Mouse (Mus musculus): ENCODE measurements at regions not wholly inside any gene's neighbourhood (a gene's known extent, or its start where the extent isn't known, plus 50 kb on each side); places are given as distances from the start of the nearest gene placed in this dataset.

DNA sequence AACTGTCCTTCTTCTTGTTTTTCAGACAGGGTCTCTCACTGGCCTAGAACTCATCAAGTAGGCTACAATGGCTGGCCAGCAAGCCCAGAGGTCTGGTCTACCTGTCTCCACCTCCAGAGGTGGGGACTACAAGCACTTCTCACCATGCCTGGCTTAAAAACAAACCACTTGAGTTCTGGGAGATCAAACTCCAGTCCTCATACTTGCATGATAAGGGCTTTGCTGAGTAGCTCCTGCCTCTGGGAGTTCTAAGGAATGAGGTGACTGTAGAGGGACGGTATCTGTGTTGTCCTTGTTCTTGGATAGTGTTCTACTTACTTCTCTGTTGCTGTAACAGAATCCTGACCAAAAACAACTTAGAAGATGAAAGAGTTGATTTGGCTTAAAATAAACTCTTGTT, 654.6 kb upstream of the Fam160b2 start:
- peak; percentile 59 for ATAC-seq
- Histone ChIP-seq H3K27ac (ENCODE audit: low read length) (no peak overlapping the region), H3K36me3 (ENCODE audit: insufficient read depth, low read length) (no peaks in the 10 kb centered on the region), H3K4me1 (ENCODE audit: insufficient read depth, low read depth, low read length) (no peaks in the 10 kb centered on the region), H3K4me3 (ENCODE audit: low read depth, low read length) (no peak overlapping the region), H3K9me3 (ENCODE audit: low read length) (no peaks in the 10 kb centered on the region), H3K9ac (replicated peaks; ENCODE audit: low read depth) (no peak overlapping the region), H3K27me3 (replicated peaks; ENCODE audit: insufficient read depth, low read length) (no peaks in the 10 kb centered on the region), H3K4me2 (replicated peaks; ENCODE audit: low read depth, low read length) (no peak overlapping the region)
- 27% methylated on average over 1 of the region's 1 CpGs for WGBS
- TF ChIP-seq CTCF (IDR thresholded peaks at IDR 0.05) = no peak
- no peak for TF ChIP-seq EP300 (IDR thresholded peaks at IDR 0.05)
- peak; percentile 27 for DNase-seq (ENCODE audit: low spot score)

DNA sequence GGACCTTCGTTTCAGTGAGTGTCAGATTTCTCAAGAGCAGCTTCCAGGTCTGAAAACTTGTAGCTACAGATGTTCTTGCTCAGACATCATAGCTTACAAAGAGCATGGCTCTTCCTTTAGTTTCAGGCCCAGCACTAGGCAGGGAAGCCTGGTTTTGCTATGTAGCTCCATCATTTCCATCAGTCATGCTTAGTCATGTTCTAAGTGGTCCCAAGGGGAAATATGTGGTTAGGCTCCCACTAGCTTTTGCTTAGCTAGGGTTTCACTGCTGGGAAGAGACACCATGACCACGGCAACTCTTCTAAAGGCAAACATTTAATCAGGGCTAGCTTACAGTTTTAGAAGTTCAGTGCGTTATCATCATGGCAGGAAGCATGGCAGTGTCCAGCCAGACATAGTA, 652.5 kb upstream of the Fam160b2 start:
- H3K9ac ChIP-seq (replicated peaks; ENCODE audit: low read depth) = no peak overlapping the region
- WGBS = 72% methylated on average over 3 of the region's 3 CpGs
- TF ChIP-seq CTCF (IDR thresholded peaks at IDR 0.05) (no peak), EP300 (IDR thresholded peaks at IDR 0.05) (no peak)
- H3K4me2 ChIP-seq (replicated peaks; ENCODE audit: low read depth, low read length) = no peak overlapping the region
- no peaks in the 10 kb centered on the region for H3K4me1 ChIP-seq (ENCODE audit: insufficient read depth, low read depth, low read length)
- H3K27me3 ChIP-seq (replicated peaks; ENCODE audit: insufficient read depth, low read length) = no peaks in the 10 kb centered on the region
- no peaks in the 10 kb centered on the region for H3K36me3 ChIP-seq (ENCODE audit: insufficient read depth, low read length)
- DNase-seq (ENCODE audit: low spot score) = no peak
- no peak for ATAC-seq
- no peak overlapping the region for H3K4me3 ChIP-seq (ENCODE audit: low read depth, low read length)
- no peaks in the 10 kb centered on the region for H3K9me3 ChIP-seq (ENCODE audit: low read length)
- no peak overlapping the region for H3K27ac ChIP-seq (ENCODE audit: low read length)

DNA sequence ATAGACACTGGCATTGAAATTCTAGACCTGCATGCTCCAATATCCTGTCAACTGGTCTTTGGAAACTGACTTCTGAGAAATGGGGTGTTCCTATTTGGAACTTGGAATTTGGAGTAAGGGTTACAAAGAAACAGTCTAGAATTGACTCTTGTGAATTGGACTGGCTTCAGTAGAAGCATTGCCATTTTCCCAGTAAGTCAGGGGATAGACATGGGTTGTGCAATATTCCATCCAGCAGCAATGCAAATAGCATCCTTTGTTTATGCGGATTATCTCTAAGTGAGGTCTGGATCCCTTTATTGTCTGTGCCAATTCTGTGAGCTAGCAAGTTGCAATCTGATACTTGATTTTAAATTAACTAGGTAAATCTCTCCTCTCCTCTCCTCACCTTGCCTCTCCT, 651.5 kb upstream of the Fam160b2 start:
- ATAC-seq (peak; percentile 25; the same call in 1 of the 2 replicates), DNase-seq (ENCODE audit: low spot score) (peak; percentile 70)
- no peaks in the 10 kb centered on the region for H3K36me3 ChIP-seq (ENCODE audit: insufficient read depth, low read length)
- TF ChIP-seq CTCF (IDR thresholded peaks at IDR 0.05) = no peak
- no peak for TF ChIP-seq EP300 (IDR thresholded peaks at IDR 0.05)
- 69% methylated on average over 1 of the region's 1 CpGs for WGBS
- no peak overlapping the region for H3K4me3 ChIP-seq (ENCODE audit: low read depth, low read length)
- no peaks in the 10 kb centered on the region for H3K27me3 ChIP-seq (replicated peaks; ENCODE audit: insufficient read depth, low read length)
- no peaks in the 10 kb centered on the region for H3K4me1 ChIP-seq (ENCODE audit: insufficient read depth, low read depth, low read length)
- no peak overlapping the region for H3K4me2 ChIP-seq (replicated peaks; ENCODE audit: low read depth, low read length)
- H3K9me3 ChIP-seq (ENCODE audit: low read length) = no peaks in the 10 kb centered on the region
- H3K27ac ChIP-seq (ENCODE audit: low read length) = no peak overlapping the region
- H3K9ac ChIP-seq (replicated peaks; ENCODE audit: low read depth) = no peak overlapping the region

- WGBS = 36% methylated on average over 7 of the region's 7 CpGs
- ATAC-seq (no peak), DNase-seq (ENCODE audit: low spot score) (no peak)
Measured at GRCm38 (mm10) chr14:71249387-71249965, 649.8 kb upstream of the Fam160b2 start.

GRCm38 (mm10) chr14:71248534-71248933, 648.9 kb upstream of the Fam160b2 start:
- Histone ChIP-seq H3K4me2 (replicated peaks; ENCODE audit: low read depth, low read length) (no peak overlapping the region), H3K4me3 (ENCODE audit: low read depth, low read length) (no peak overlapping the region), H3K27me3 (replicated peaks; ENCODE audit: insufficient read depth, low read length) (no peaks in the 10 kb centered on the region), H3K9me3 (ENCODE audit: low read length) (no peaks in the 10 kb centered on the region), H3K27ac (ENCODE audit: low read length) (no peak overlapping the region), H3K4me1 (ENCODE audit: insufficient read depth, low read depth, low read length) (no peaks in the 10 kb centered on the region), H3K9ac (replicated peaks; ENCODE audit: low read depth) (no peak overlapping the region), H3K36me3 (ENCODE audit: insufficient read depth, low read length) (no peaks in the 10 kb centered on the region)
- DNase-seq (ENCODE audit: low spot score) (peak; percentile 83), ATAC-seq (peak; percentile 85)
- TF ChIP-seq EP300 (IDR thresholded peaks at IDR 0.05) (peak; percentile 81), CTCF (IDR thresholded peaks at IDR 0.05) (no peak)
- 53% methylated on average over 2 of the region's 2 CpGs for WGBS

More at GRCm38 (mm10) chr14:71249387-71249965, 649.8 kb upstream of the Fam160b2 start:
- Histone ChIP-seq H3K4me1 (ENCODE audit: insufficient read depth, low read depth, low read length) (no peaks in the 10 kb centered on the region), H3K9ac (replicated peaks; ENCODE audit: low read depth) (no peak overlapping the region), H3K9me3 (ENCODE audit: low read length) (no peaks in the 10 kb centered on the region), H3K36me3 (ENCODE audit: insufficient read depth, low read length) (no peaks in the 10 kb centered on the region), H3K4me2 (replicated peaks; ENCODE audit: low read depth, low read length) (no peak overlapping the region), H3K27ac (ENCODE audit: low read length) (peak overlapping the region; percentile 43; the same call in 1 of the 2 replicates), H3K4me3 (ENCODE audit: low read depth, low read length) (no peak overlapping the region), H3K27me3 (replicated peaks; ENCODE audit: insufficient read depth, low read length) (no peaks in the 10 kb centered on the region)
- TF ChIP-seq EP300 (IDR thresholded peaks at IDR 0.05) = no peak
- TF ChIP-seq CTCF (IDR thresholded peaks at IDR 0.05) = no peak

GRCm38 (mm10) chr14:71241655-71242390, 642.2 kb upstream of the Fam160b2 start:
- Histone ChIP-seq H3K9me3 (ENCODE audit: low read length) (no peaks in the 10 kb centered on the region), H3K4me2 (replicated peaks; ENCODE audit: low read depth, low read length) (no peak overlapping the region), H3K4me1 (ENCODE audit: insufficient read depth, low read depth, low read length) (no peaks in the 10 kb centered on the region), H3K36me3 (ENCODE audit: insufficient read depth, low read length) (no peaks in the 10 kb centered on the region), H3K4me3 (ENCODE audit: low read depth, low read length) (no peak overlapping the region), H3K27me3 (replicated peaks; ENCODE audit: insufficient read depth, low read length) (no peaks in the 10 kb centered on the region), H3K9ac (replicated peaks; ENCODE audit: low read depth) (no peak overlapping the region), H3K27ac (ENCODE audit: low read length) (peak overlapping the region; percentile 73)
- ATAC-seq = peak; percentile 75
- TF ChIP-seq EP300 (IDR thresholded peaks at IDR 0.05) = no peak
- TF ChIP-seq CTCF (IDR thresholded peaks at IDR 0.05) = no peak; the same call in 1 of the 2 replicates
- WGBS = 42% methylated on average over 10 of the region's 10 CpGs
- peak; percentile 70 for DNase-seq (ENCODE audit: low spot score)

All from lung, postnatal 0 days (tissue).